Mouse (Mus musculus) MEL (cell line): ENCODE measurements around the gene Hmga1. TPM values are rescaled to one million over a fixed set of nuclear protein-coding genes. Genes with fewer than 3 reads are reported as not detected.

Experiments used
- DNase-seq: peaks from one replicate; pipeline ENCODE4 v3.0.0; 2011; ENCODE audit warnings: low read depth, low spot score
- H3K27ac ChIP-seq: 2 replicates; pipeline ENCODE4 v1.5.1; 2012; ENCODE audit warnings: low read depth, mild to moderate bottlenecking, control low read depth, low read length, moderate library complexity; ENCODE audit not compliant: control insufficient read depth
- H3K27me3 ChIP-seq, 2 experiments: fragments of 150-350 bp in 1 of 2; sonication (generic) in 1 of 2; 2 replicates each; pipeline ENCODE4 v1.6.1; 2012; ENCODE audit warnings: low read length in 2 of 2, mild to moderate bottlenecking in 2 of 2, improper control_type of control experiment in 1 of 2, moderate library complexity in 1 of 2; ENCODE audit not compliant: insufficient read depth in 2 of 2, control insufficient read depth in 1 of 2
- H3K36me3 ChIP-seq, 2 experiments: 2 replicates each; pipeline ENCODE4 v1.6.1; 2012 to 2014; ENCODE audit warnings: low read length in 2 of 2, improper control_type of control experiment in 1 of 2, inconsistent platforms in 1 of 2, mild to moderate bottlenecking in 1 of 2; ENCODE audit not compliant: insufficient read depth in 2 of 2, control insufficient read depth in 1 of 2
- H3K4me1 ChIP-seq, 2 experiments: fragments of 150-350 bp in 1 of 2; sonication (generic) in 1 of 2; 2 replicates each; pipeline ENCODE4 v1.6.1; 2012; ENCODE audit warnings: low read length in 2 of 2, improper control_type of control experiment in 1 of 2, mild to moderate bottlenecking in 1 of 2; ENCODE audit not compliant: insufficient read depth in 2 of 2, control insufficient read depth in 1 of 2
- H3K4me3 ChIP-seq, 2 experiments: fragments of 150-350 bp in 1 of 2; sonication (generic) in 1 of 2; 2 replicates each; pipeline ENCODE4 v1.5.1; 2012; ENCODE audit warnings: low read depth in 2 of 2, low read length in 2 of 2, mild to moderate bottlenecking in 2 of 2, moderate library complexity in 2 of 2, control low read depth in 1 of 2, improper control_type of control experiment in 1 of 2; ENCODE audit not compliant: control insufficient read depth in 1 of 2, insufficient read depth in 1 of 2
- H3K79me2 ChIP-seq: 2 replicates; pipeline ENCODE4 v1.6.1; 2012; ENCODE audit warnings: mild to moderate bottlenecking, low read length, moderate library complexity; ENCODE audit not compliant: control insufficient read depth, poor library complexity, insufficient read depth
- H3K9ac ChIP-seq: 2 replicates; pipeline ENCODE4 v1.6.1; 2012; ENCODE audit warnings: low read depth, mild to moderate bottlenecking, control low read depth, low read length, moderate library complexity; ENCODE audit not compliant: control insufficient read depth, poor library complexity, severe bottlenecking
- H3K9me3 ChIP-seq: fragments of 150-350 bp; sonication (generic); replicated peaks from 2 replicates; pipeline ENCODE4 v1.6.1; 2012; ENCODE audit warnings: mild to moderate bottlenecking, low read length, improper control_type of control experiment, moderate library complexity; ENCODE audit not compliant: insufficient read depth
- BHLHE40 ChIP-seq: IDR thresholded peaks from 2 replicates; pipeline ENCODE4 v1.6.1; 2012; ENCODE audit warnings: low read depth, mild to moderate bottlenecking, inconsistent platforms, low read length, improper control_type of control experiment, borderline replicate concordance
- CHD1 ChIP-seq: IDR thresholded peaks from 2 replicates; pipeline ENCODE4 v1.6.1; 2012; ENCODE audit warnings: low read depth, mild to moderate bottlenecking, inconsistent platforms, low read length, improper control_type of control experiment
- CTCF ChIP-seq, 3 experiments: IDR thresholded peaks in 2 of 3; conservative IDR thresholded peaks in 1 of 3; 2 replicates each; pipeline ENCODE4 v1.5.1; 2011 to 2012; ENCODE audit warnings: low read length in 3 of 3, low read depth in 2 of 3, mild to moderate bottlenecking in 2 of 3, improper control_type of control experiment in 1 of 3, inconsistent platforms in 1 of 3, mixed read lengths in 1 of 3, moderate library complexity in 1 of 3; ENCODE audit not compliant: control insufficient read depth in 1 of 3, insufficient read depth in 1 of 3, poor library complexity in 1 of 3, severe bottlenecking in 1 of 3
- E2F4 ChIP-seq: IDR thresholded peaks from 2 replicates; pipeline ENCODE4 v1.6.1; 2011; ENCODE audit warnings: low read depth, low read length, improper control_type of control experiment, borderline replicate concordance
- EP300 ChIP-seq, 2 experiments: IDR thresholded peaks; 2 replicates each; pipeline ENCODE4 v1.6.1; 2011; ENCODE audit warnings: improper control_type of control experiment in 2 of 2, low read length in 2 of 2, low read depth in 1 of 2, mild to moderate bottlenecking in 1 of 2
- JUND ChIP-seq: IDR thresholded peaks from 2 replicates; pipeline ENCODE4 v1.6.1; 2011; ENCODE audit warnings: low read depth, mild to moderate bottlenecking, improper control_type of control experiment, low read length
- MAX ChIP-seq: IDR thresholded peaks from 2 replicates; pipeline ENCODE4 v1.6.1; 2011; ENCODE audit warnings: low read length, improper control_type of control experiment
- MAZ ChIP-seq: IDR thresholded peaks from 2 replicates; pipeline ENCODE4 v1.6.1; 2012; ENCODE audit warnings: low read depth, mild to moderate bottlenecking, inconsistent platforms, low read length, improper control_type of control experiment
- MEF2A ChIP-seq: IDR thresholded peaks from 2 replicates; pipeline ENCODE4 v1.6.1; 2014; ENCODE audit warnings: low read depth, mild to moderate bottlenecking, inconsistent platforms, low read length, improper control_type of control experiment; ENCODE audit not compliant: poor library complexity, insufficient replicate concordance, severe bottlenecking; ENCODE audit errors: extremely low read depth
- MYC ChIP-seq: IDR thresholded peaks from 2 replicates; pipeline ENCODE4 v1.6.1; 2011; ENCODE audit warnings: low read depth, mild to moderate bottlenecking, low read length, improper control_type of control experiment, moderate library complexity
- NELFE ChIP-seq: IDR thresholded peaks from 2 replicates; pipeline ENCODE4 v1.6.1; 2011; ENCODE audit warnings: low read depth, low read length, improper control_type of control experiment
- POLR2A ChIP-seq, 2 experiments: IDR thresholded peaks; 2 replicates each; pipeline ENCODE4 v1.6.1; 2011 to 2012; ENCODE audit warnings: low read length in 2 of 2, mild to moderate bottlenecking in 2 of 2, control low read depth in 1 of 2, improper control_type of control experiment in 1 of 2, low read depth in 1 of 2, moderate library complexity in 1 of 2; ENCODE audit not compliant: control insufficient read depth in 1 of 2, insufficient read depth in 1 of 2, poor library complexity in 1 of 2
- RAD21 ChIP-seq: IDR thresholded peaks from 2 replicates; pipeline ENCODE4 v1.6.1; 2011; ENCODE audit warnings: mild to moderate bottlenecking, low read depth, low read length, improper control_type of control experiment
- SMC3 ChIP-seq: IDR thresholded peaks from 2 replicates; pipeline ENCODE4 v1.6.1; 2011; ENCODE audit warnings: low read depth, low read length, improper control_type of control experiment
- TCF12 ChIP-seq: IDR thresholded peaks from 2 replicates; pipeline ENCODE4 v1.6.1; 2014; ENCODE audit warnings: low read depth, mild to moderate bottlenecking, inconsistent platforms, low read length, improper control_type of control experiment, moderate library complexity
- USF1 ChIP-seq: IDR thresholded peaks from 2 replicates; pipeline ENCODE4 v1.6.1; 2014; ENCODE audit warnings: low read depth, mild to moderate bottlenecking, inconsistent platforms, low read length, improper control_type of control experiment, moderate library complexity
- USF2 ChIP-seq, 2 experiments: IDR thresholded peaks; 2 replicates each; pipeline ENCODE4 v1.6.1; 2011 to 2012; ENCODE audit warnings: improper control_type of control experiment in 2 of 2, low read length in 2 of 2, borderline replicate concordance in 1 of 2, inconsistent platforms in 1 of 2, low read depth in 1 of 2, mild to moderate bottlenecking in 1 of 2; ENCODE audit not compliant: insufficient read depth in 1 of 2
- ZC3H11A ChIP-seq: IDR thresholded peaks from 2 replicates; pipeline ENCODE4 v1.6.1; 2012; ENCODE audit warnings: low read depth, mild to moderate bottlenecking, inconsistent platforms, low read length, improper control_type of control experiment
- ZMIZ1 ChIP-seq: IDR thresholded peaks from 2 replicates; pipeline ENCODE4 v1.6.1; 2012; ENCODE audit warnings: low read depth, mild to moderate bottlenecking, inconsistent platforms, low read length, improper control_type of control experiment, moderate library complexity
- ZNF384 ChIP-seq: IDR thresholded peaks from 2 replicates; pipeline ENCODE4 v1.6.1; 2012; ENCODE audit warnings: low read depth, mild to moderate bottlenecking, inconsistent platforms, low read length, improper control_type of control experiment
- polyA plus RNA-seq, 2 experiments: library from polyadenylated mRNA; stranded (reverse) in 1 of 2; unstranded in 1 of 2; fragments of >175 nt in 1 of 2; fragments of >200 nt in 1 of 2; gene quantifications; 2 replicates each; pipeline versions ENCODE4 v1.2.1 to v1.2.4; 2012; ENCODE audit warnings: low replicate concordance in 2 of 2, low read depth in 1 of 2; ENCODE audit not compliant: insufficient read length in 2 of 2, insufficient read depth in 1 of 2, missing spikeins in 1 of 2
- total RNA-seq: library from RNA; depleted of rRNA; stranded (reverse); fragments of 300-350 nt; gene quantifications from 2 replicates; pipeline ENCODE4 v1.2.3, GENCODE M21; 2012

The Hmga1 gene
- total and polyA plus RNA-seq, 3 experiments = 96.0 to 112 TPM; not detected in 1

DNA sequence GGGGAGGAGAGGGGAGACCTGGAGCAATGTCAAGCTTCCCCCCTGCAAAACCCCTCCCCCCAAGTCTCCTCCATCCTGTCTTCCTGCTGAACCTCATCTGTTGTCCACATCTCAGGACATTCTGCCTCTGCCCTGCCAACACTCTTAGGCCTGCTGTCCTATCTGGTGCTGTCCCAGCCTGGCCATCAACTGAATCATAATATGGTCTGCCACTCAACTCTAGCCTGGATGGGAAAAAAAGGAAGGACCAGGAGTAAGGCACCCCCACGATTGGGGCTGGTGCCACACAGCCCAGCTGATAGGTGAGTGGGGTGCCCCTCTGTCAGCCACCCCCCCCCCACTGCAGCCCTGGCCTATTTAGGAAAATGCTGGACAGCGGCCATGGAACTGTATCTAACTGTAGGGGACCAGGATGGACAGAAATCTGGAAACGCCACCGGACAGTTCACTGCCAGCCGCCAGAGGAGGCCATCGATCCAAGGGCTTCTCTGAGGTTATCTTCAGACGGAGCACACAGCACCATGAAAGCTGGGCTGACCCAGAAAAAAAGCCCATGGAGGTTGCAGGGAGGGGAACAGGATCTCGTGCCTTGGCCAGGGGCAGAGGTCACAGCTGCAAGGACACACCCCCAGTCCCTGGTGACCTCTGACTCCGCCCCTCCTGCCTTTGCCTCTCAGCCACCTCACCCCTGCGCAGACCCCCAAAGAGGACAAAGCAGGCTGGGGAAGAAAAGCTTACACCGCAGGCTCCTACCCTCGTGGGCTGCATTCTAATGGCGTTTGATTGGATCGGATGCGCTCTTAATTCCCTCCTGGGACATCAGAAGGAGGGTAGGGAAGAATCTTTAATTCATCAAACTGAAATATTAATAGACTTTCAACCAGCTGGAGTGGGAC lies 37.3 kb upstream of the Hmga1 start:
- TF ChIP-seq ZNF384 = no peak
- no peak for TF ChIP-seq USF1
- TF ChIP-seq MYC = no peak
- no peak for TF ChIP-seq EP300 (IDR thresholded peaks at IDR 0.05; ENCODE audit: low read depth in 1 of 2, low read length in 2 of 2)
- TF ChIP-seq MAZ = no peak
- no peak for TF ChIP-seq E2F4
- TF ChIP-seq TCF12 = no peak
- no peak for TF ChIP-seq USF2 (IDR thresholded peaks at IDR 0.05; ENCODE audit: borderline replicate concordance in 1 of 2, insufficient read depth in 1 of 2, low read depth in 1 of 2, low read length in 2 of 2)
- TF ChIP-seq BHLHE40 = no peak
- H3K9me3 ChIP-seq = no peaks in the 10 kb centered on the region

GRCm38 (mm10) chr17:27520557-27520956 lies 35.7 kb upstream of the Hmga1 start:
- Histone ChIP-seq H3K36me3 (no peaks in the 10 kb centered on the region), H3K79me2 (no peaks in the 10 kb centered on the region), H3K9me3 (no peaks in the 10 kb centered on the region), H3K9ac (no peak overlapping the region), H3K4me1 (no peaks in the 10 kb centered on the region), H3K27me3 (no peaks in the 10 kb centered on the region; a peak in 1 of 4 replicates), H3K4me3 (no peak overlapping the region), H3K27ac (no peak overlapping the region)
- peak; percentile 96 for TF ChIP-seq SMC3
- peak; percentile 96 for TF ChIP-seq ZC3H11A
- TF ChIP-seq NELFE = no peak
- TF ChIP-seq ZNF384 = no peak
- TF ChIP-seq CHD1 = no peak
- peak; percentile 99 for TF ChIP-seq RAD21
- TF ChIP-seq POLR2A (IDR thresholded peaks at IDR 0.05; ENCODE audit: control insufficient read depth in 1 of 2, insufficient read depth in 1 of 2, low read depth in 1 of 2, low read length in 2 of 2, poor library complexity in 1 of 2) = no peak
- TF ChIP-seq MYC = no peak
- TF ChIP-seq ZMIZ1 = no peak
- no peak for TF ChIP-seq MEF2A
- no peak for TF ChIP-seq JUND
- TF ChIP-seq CTCF (IDR thresholded peaks at IDR 0.05 in 2 of 3, conservative IDR thresholded peaks at IDR 0.05 in 1 of 3; ENCODE audit: control insufficient read depth in 1 of 3, insufficient read depth in 1 of 3, low read depth in 2 of 3, low read length in 3 of 3, poor library complexity in 1 of 3, severe bottlenecking in 1 of 3) = peak in 2 of 3 experiments; percentile 91 to 99
- TF ChIP-seq EP300 (IDR thresholded peaks at IDR 0.05; ENCODE audit: low read depth in 1 of 2, low read length in 2 of 2) = no peak
- TF ChIP-seq MAX = peak; percentile 52; the same call in 1 of the 2 replicates
- DNase-seq = peak; percentile 58

More for the DNA sequence above, 37.3 kb upstream of the Hmga1 start:
- no peak for DNase-seq
- no peak overlapping the region for H3K27ac ChIP-seq
- H3K9ac ChIP-seq = no peak overlapping the region
- no peaks in the 10 kb centered on the region for H3K79me2 ChIP-seq
- no peaks in the 10 kb centered on the region for H3K4me1 ChIP-seq
- H3K27me3 ChIP-seq = no peaks in the 10 kb centered on the region; a peak in 1 of 4 replicates
- H3K36me3 ChIP-seq = no peaks in the 10 kb centered on the region
- no peak overlapping the region for H3K4me3 ChIP-seq
